In genomic region chr1:72436967-72437366, GRCm38 (mm10) we compare ENCODE assay signal across 26 mouse cellular contexts.
"Had no signal": no experiment of that assay in that cellular context is flagged by ENCODE, and none has a peak within 500 bp of the region (broad histone marks: within the 10 kb centered on the region; RNA-seq: fewer than 3 reads in every experiment).

No protein-coding gene starts in this region.

- H3K36me3 ChIP-seq: heart, embryonic 13.5 days; heart, embryonic 15.5 days; hindbrain, embryonic 10.5 days; hindbrain, embryonic 12.5 days; intestine, embryonic 15.5 days; limb, embryonic 13.5 days; limb, embryonic 15.5 days; liver, embryonic 12.5 days had no signal

- ATAC-seq: hindbrain, embryonic 16.5 days; inflammation-experienced regulatory T-cells, adult 6 months; intestine, embryonic 15.5 days; intestine, postnatal 0 days; liver, embryonic 12.5 days had no signal

- H3K9ac ChIP-seq: heart, embryonic 13.5 days; heart, embryonic 15.5 days; hindbrain, embryonic 12.5 days; hindbrain, embryonic 14.5 days; intestine, embryonic 15.5 days; limb, embryonic 13.5 days; limb, embryonic 15.5 days; liver, embryonic 12.5 days; liver, embryonic 14.5 days had no signal

- H3K4me1 ChIP-seq: heart, embryonic 13.5 days; heart, embryonic 15.5 days; intestine, embryonic 15.5 days; limb, embryonic 13.5 days; limb, embryonic 15.5 days; liver, embryonic 12.5 days had no signal

- H3K4me3 ChIP-seq: gastrocnemius, adult 2 months; heart, embryonic 13.5 days; heart, embryonic 15.5 days; hindbrain, embryonic 10.5 days; hindbrain, embryonic 12.5 days; intestine, embryonic 15.5 days; limb, embryonic 13.5 days; limb, embryonic 15.5 days; liver, embryonic 12.5 days had no signal

- H3K4me2 ChIP-seq: heart, embryonic 13.5 days; heart, embryonic 15.5 days; hindbrain, embryonic 12.5 days; hindbrain, embryonic 14.5 days; intestine, embryonic 15.5 days; limb, embryonic 13.5 days; limb, embryonic 15.5 days; liver, embryonic 12.5 days had no signal

- H3K9me3 ChIP-seq: heart, embryonic 13.5 days; heart, embryonic 15.5 days; hindbrain, embryonic 10.5 days; hindbrain, embryonic 12.5 days; intestine, embryonic 15.5 days; limb, embryonic 13.5 days; limb, embryonic 15.5 days; liver, embryonic 12.5 days had no signal

- DNase-seq: gastrocnemius, adult 2 months; gastrocnemius, postnatal 10 days; gastrocnemius, postnatal 25 days; heart, adult 18-20 months; heart, postnatal 10 days; heart, postnatal 4 days; kidney, adult 18-20 months; kidney, adult 8-10 months; kidney, postnatal 14 days; kidney, postnatal 36 days; layer of hippocampus, postnatal 36 days; left cerebral cortex, postnatal 4 days had no signal

- H3K27me3 ChIP-seq: hindbrain, embryonic 12.5 days; intestine, embryonic 15.5 days; limb, embryonic 13.5 days; limb, embryonic 15.5 days; liver, embryonic 12.5 days had no signal

- H3K27ac ChIP-seq: gastrocnemius, adult 2 months; heart, embryonic 13.5 days; heart, embryonic 15.5 days; hindbrain, embryonic 10.5 days; hindbrain, embryonic 12.5 days; hindbrain, embryonic 14.5 days; intestine, embryonic 15.5 days; kidney, postnatal 0 days; limb, embryonic 13.5 days; limb, embryonic 15.5 days; liver, embryonic 12.5 days; liver, embryonic 14.5 days had no signal
